Mouse (Mus musculus): Measurements from ENCODE around the gene Gaa.

DNA sequence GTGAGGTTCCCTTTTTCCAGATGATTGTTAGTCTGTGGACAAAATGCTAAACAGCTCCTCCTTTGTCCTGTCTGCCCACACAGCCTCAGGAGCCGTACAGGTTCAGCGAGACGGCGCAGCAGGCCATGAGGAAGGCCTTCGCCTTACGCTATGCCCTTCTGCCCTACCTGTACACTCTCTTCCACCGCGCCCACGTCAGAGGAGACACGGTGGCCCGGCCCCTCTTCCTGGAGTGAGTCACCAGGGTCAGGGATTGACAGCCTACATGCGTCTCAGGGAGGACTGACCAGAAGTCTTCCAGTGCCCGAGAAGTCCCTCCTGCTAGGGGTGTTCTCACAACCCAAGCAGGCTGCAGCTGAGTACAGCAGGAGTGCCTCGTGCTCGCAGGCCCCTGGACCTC, 13.3 kb downstream of the Gaa start:
- TF ChIP-seq CTCF (conservative IDR thresholded peaks at IDR 0.05 in 1 of 2, IDR thresholded peaks at IDR 0.05 in 1 of 2; ENCODE audit: low read depth in 2 of 2, low read length in 2 of 2) (no peak), KAT2A (IDR thresholded peaks at IDR 0.05; ENCODE audit: insufficient replicate concordance, low read length) (no peak), POLR2A (IDR thresholded peaks at IDR 0.05; ENCODE audit: low read depth, low read length) (no peak), ZNF384 (IDR thresholded peaks at IDR 0.05; ENCODE audit: low read depth, low read length) (no peak), GABPA (IDR thresholded peaks at IDR 0.05; ENCODE audit: insufficient replicate concordance, low read depth, low read length) (no peak), USF1 (IDR thresholded peaks at IDR 0.05; ENCODE audit: low read depth, low read length) (no peak), E2F4 (IDR thresholded peaks at IDR 0.05; ENCODE audit: insufficient replicate concordance, low read depth, low read length) (no peak), POLR2AphosphoS2 (IDR thresholded peaks at IDR 0.05; ENCODE audit: low read depth, low read length) (no peak), MXI1 (IDR thresholded peaks at IDR 0.05; ENCODE audit: low read depth, low read length) (no peak)

All from CH12.LX (cell line).